Mouse (Mus musculus): ENCODE results near the gene Ces2c. TPM values are rescaled to one million over a fixed set of nuclear protein-coding genes. Genes with fewer than 3 reads are reported as not detected.
"Not testable (repeated sequence)": the region's sequence is repeated elsewhere in the genome, so short reads cannot be mapped to it uniquely, and the experiment has no call there.

Gene Ces2c
- polyA plus RNA-seq, 1 experiment = not detected

- H3K27ac ChIP-seq (ENCODE audit: insufficient read depth, low read length) = no peak overlapping the region
- TF ChIP-seq CTCF (IDR thresholded peaks at IDR 0.05; ENCODE audit: borderline replicate concordance, insufficient read depth, low read length) = no peak
- TF ChIP-seq POLR2A (IDR thresholded peaks at IDR 0.05; ENCODE audit: low read depth, low read length) = no peak
- no peak overlapping the region for H3K4me3 ChIP-seq (ENCODE audit: insufficient read depth, low read length)
- no peaks in the 10 kb centered on the region for H3K4me1 ChIP-seq (ENCODE audit: control insufficient read depth, insufficient read depth, low read length)
Observed at GRCm38 (mm10) chr8:104847741-104848462, 1.0 kb downstream of the Ces2c start.

GRCm38 (mm10) chr8:104866844-104867531 lies 20.1 kb downstream of the Ces2c start:
- not testable (repeated sequence) for H3K27ac ChIP-seq (ENCODE audit: insufficient read depth, low read length); H3K4me3 ChIP-seq (ENCODE audit: insufficient read depth, low read length); H3K4me1 ChIP-seq (ENCODE audit: control insufficient read depth, insufficient read depth, low read length)

- not testable (repeated sequence) for H3K4me3 ChIP-seq (ENCODE audit: insufficient read depth, low read length); H3K27ac ChIP-seq (ENCODE audit: insufficient read depth, low read length); H3K4me1 ChIP-seq (ENCODE audit: control insufficient read depth, insufficient read depth, low read length)
Observed at GRCm38 (mm10) chr8:104868876-104869275, 22.0 kb downstream of the Ces2c start.

GRCm38 (mm10) chr8:104886223-104886926 lies 39.5 kb downstream of the Ces2c start:
- H3K4me1 ChIP-seq (ENCODE audit: control insufficient read depth, insufficient read depth, low read length); H3K27ac ChIP-seq (ENCODE audit: insufficient read depth, low read length); H3K4me3 ChIP-seq (ENCODE audit: insufficient read depth, low read length): not testable (repeated sequence)

- no peak for TF ChIP-seq POLR2A (IDR thresholded peaks at IDR 0.05; ENCODE audit: low read depth, low read length)
- no peak for TF ChIP-seq CTCF (IDR thresholded peaks at IDR 0.05; ENCODE audit: borderline replicate concordance, insufficient read depth, low read length)
- Histone ChIP-seq H3K4me1 (ENCODE audit: control insufficient read depth, insufficient read depth, low read length) (no peaks in the 10 kb centered on the region), H3K4me3 (ENCODE audit: insufficient read depth, low read length) (no peak overlapping the region), H3K27ac (ENCODE audit: insufficient read depth, low read length) (no peak overlapping the region)
Observed at GRCm38 (mm10) chr8:104901746-104902145, 54.9 kb downstream of the Ces2c start.

Other genes with a start within 250 kb of the Ces2c start
- not detected in 2 replicates for gene Cdh16, start 222.7 kb upstream of the Ces2c start, polyA plus RNA-seq (2011; ENCODE audit: insufficient read length, low read depth, missing spikeins)
- gene Rrad, start 215.7 kb upstream of the Ces2c start, polyA plus RNA-seq (2011; ENCODE audit: insufficient read length, low read depth, missing spikeins) = 4.9 and 7.2 TPM in 2 replicates
- gene Ciao2b, start 205.1 kb upstream of the Ces2c start, polyA plus RNA-seq (2011; ENCODE audit: insufficient read length, low read depth, missing spikeins) = 43.6 and 50.4 TPM in 2 replicates
- gene Ces2a, start 113.1 kb upstream of the Ces2c start, polyA plus RNA-seq (2011; ENCODE audit: insufficient read length, low read depth, missing spikeins) = not detected in 2 replicates
- not detected in 2 replicates for gene Ces2b, start 15.5 kb upstream of the Ces2c start, polyA plus RNA-seq (2011; ENCODE audit: insufficient read length, low read depth, missing spikeins)
- gene Ces2e, start 79.2 kb downstream of the Ces2c start, polyA plus RNA-seq (2011; ENCODE audit: insufficient read length, low read depth, missing spikeins) = 0.25 TPM in 1 of 2 replicates, not detected in the other
- not detected in 2 replicates for gene Ces2f, start 100.3 kb downstream of the Ces2c start, polyA plus RNA-seq (2011; ENCODE audit: insufficient read length, low read depth, missing spikeins)
- 0.18 and 0.30 TPM in 2 replicates for gene Ces2g, start 114.7 kb downstream of the Ces2c start, polyA plus RNA-seq (2011; ENCODE audit: insufficient read length, low read depth, missing spikeins)
- not detected in 2 replicates for gene Ces2h, start 153.8 kb downstream of the Ces2c start, polyA plus RNA-seq (2011; ENCODE audit: insufficient read length, low read depth, missing spikeins)
- not detected in 2 replicates for gene Ces3a, start 201.5 kb downstream of the Ces2c start, polyA plus RNA-seq (2011; ENCODE audit: insufficient read length, low read depth, missing spikeins)
- not detected in 2 replicates for gene Ces3b, start 236.7 kb downstream of the Ces2c start, polyA plus RNA-seq (2011; ENCODE audit: insufficient read length, low read depth, missing spikeins)